Mouse (Mus musculus) left cerebral cortex, postnatal 4 days (tissue): ENCODE data around the gene Ovol1. TPM values are rescaled to one million over a fixed set of nuclear protein-coding genes. Genes with fewer than 3 reads are reported as not detected.

Source experiments
- DNase-seq: peaks from one replicate; pipeline ENCODE4 v3.0.0-alpha.2; 2022
- intact Hi-C: fragments of 180-260 bp; cut with DNase I; formaldehyde crosslinking; loops from one replicate; pipeline ENCODE4 v1.15.1; 2025
- total RNA-seq, 2 experiments: library from RNA; stranded (reverse); gene quantifications; 2 replicates each; pipeline ENCODE4 v1.2.3; 2021

Gene Ovol1
- total RNA-seq, 2 experiments from 2014 or later, result not detected

DNA sequence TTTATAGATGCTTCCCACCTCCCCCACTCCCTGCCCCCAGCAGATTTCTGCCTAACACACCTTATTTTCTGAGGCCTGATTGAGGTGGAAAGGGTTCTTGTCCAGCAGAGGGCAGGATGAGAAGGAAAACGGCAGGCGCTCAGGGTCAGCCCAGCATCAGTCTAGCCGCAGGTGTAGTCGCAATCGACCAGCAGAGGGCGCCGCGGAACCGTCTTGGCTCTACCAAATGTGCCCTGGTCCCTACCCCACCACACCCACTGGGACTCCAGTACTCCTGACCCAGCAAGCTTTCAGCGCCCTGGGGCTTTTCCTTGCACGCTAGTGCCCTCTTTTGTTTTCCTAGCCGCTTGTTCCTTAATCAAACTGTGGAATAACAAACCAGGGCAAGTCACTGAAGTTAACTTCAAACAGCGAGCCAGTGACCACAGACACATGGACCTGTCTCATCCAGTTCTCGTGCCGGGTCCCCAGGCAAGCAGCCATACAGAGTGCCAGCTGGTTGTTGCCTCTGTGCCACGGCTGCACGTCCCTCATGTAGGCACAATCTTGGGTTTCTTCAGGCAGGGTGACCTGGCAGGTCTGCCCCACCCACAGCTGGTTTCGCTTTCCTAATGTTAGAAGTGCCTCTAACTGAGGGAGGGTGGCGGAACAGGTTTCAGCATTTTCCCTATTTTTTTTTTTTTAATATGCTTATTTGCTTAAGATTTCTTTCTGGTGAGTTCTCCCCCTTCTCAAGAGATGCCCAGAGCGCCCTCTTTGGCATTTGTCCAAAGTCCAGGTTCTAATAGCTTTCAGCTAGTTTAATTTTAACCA lies 30.9 kb downstream of the Ovol1 start:
- peak; percentile 96 for DNase-seq
- intact Hi-C loops, result loop anchor here (5.0 kb wide), 1 partner anchor 38 kb away; the partner anchor contains the start of gene Ap5b1

DNA sequence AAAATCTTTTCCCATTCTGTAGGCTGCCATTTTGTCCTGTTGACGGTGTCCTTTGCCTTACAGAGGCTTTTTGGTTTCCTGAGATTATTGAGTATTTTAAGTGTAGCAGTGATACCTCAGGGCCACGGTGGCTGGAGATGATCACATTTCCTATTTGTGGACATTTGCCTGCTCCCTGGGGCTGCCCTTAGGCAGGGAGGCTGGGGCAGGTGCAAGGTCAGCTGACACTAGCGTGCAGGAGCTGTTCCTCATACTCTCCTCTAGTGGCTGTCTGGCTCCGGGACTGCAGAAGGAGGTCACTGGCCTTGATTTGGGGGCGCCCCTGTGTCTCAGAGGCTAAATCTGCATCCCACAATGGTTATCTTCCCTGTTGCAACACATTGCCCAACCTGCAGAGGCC lies 35.2 kb downstream of the Ovol1 start:
- intact Hi-C loops, result loop anchor here (5.0 kb wide), 1 partner anchor 42 kb away; the partner anchor contains the start of gene Ap5b1
- DNase-seq, result no peak

DNA sequence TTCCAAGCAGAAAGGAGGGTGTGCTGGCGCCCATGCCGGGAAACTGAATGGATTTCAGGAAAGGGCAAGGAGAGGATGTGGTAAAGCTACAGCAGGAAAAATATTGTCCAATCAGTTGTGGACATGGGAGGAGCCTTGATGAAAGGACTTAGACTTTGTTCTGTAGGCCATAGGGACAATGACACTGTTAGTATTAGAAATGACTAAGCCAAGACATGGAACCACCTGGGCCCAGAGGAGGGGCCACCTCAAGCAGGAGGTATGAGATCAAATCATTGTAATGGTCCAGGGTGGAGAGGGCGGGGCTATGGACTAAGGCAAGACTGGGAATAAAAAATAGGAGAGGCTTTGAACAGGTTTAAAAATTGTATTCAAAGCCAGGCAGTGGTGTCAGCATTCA lies 41.7 kb downstream of the Ovol1 start:
- no peak for DNase-seq
- intact Hi-C loops, result no loop called here

DNA sequence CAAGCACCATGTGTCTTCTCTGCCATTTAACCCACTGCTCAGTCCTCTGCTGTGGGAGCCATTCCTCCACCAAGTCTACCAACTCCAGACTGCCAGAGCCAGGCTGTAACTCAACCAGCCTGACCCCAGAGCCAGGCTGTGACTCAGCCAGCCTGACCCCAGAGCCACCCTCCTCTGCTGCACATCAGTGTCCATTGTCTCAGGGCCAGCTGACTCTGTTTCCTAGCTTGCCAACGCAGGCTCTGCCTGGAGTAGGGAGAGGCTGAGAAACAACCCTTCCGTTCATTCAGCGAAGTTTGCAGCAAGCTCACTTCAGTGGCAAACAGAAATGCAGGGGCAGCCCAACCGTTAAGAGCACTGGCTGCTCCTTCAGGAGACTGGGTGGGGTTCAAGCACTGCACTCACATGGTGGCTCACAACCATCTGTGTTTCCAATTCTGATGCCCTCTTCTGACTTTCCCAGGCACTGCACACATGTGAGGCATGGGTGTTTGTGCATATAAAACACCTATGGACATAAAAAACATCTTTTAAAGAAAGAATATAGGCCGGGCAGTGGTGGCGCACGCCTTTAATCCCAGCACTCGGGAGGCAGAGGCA lies 43.4 kb downstream of the Ovol1 start:
- intact Hi-C loops, result no loop called here
- no peak for DNase-seq

DNA sequence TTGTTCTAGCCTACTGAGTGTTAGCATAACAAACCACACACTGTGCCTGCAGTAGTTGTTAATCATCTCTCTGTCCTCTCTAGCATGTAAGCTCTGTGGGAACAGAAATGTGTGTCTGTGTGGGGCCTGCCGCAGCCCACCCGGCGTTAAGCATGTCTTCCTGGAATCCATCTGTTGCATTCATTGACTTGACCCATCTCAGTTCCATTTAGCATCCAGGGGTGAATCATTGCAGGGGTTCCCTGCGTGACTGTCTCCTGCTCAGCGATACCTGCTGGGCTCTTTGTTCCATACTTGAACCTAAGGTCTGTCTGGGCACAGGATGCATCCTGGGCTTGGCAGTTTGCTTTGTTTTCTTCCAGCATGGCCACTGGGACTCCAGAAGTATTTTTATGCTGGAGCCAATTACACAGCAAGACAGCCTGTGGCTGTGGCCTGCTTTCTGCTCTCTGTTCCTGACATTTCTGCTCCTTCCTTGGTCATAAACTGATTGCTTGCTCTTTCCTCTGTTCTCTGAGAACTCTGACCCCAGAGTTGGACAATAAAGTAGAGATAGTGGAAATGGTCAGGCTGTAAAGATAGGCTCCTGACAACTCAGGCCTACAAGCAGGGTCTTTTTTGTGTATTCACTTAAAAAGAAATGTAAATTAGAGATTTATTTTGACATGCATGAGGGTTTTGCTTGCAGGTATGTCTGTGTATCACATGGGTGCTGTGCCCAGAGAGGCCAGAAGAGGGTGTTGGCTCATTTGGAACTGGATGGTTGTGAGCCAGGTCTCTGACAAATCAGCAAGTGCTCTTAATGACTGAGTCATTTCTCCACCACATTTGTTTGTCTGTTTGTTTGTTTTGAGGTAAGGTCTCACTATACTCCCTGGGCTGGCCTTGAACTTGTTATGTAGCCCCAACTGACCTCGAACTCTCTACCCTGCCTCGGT lies 44.3 kb downstream of the Ovol1 start:
- no peak for DNase-seq
- intact Hi-C loops, result no loop called here

DNA sequence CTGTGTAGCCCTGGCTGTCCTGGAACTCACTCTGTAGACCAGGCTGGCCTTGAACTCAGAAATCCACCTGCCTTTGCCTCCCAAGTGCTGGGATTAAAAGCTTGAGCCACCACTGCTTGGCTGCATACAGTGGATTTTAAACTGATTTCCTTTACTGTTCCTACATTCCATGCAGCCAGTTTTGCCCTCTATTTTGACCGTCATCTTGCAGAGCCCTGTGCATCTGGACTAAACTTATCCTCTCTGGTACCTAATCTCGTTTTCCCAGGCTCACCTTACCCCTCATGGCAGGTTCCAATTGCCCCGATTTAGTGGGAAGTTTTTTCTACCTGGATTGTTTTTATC lies 47.5 kb downstream of the Ovol1 start:
- intact Hi-C loops, result no loop called here
- DNase-seq, result no peak

DNA sequence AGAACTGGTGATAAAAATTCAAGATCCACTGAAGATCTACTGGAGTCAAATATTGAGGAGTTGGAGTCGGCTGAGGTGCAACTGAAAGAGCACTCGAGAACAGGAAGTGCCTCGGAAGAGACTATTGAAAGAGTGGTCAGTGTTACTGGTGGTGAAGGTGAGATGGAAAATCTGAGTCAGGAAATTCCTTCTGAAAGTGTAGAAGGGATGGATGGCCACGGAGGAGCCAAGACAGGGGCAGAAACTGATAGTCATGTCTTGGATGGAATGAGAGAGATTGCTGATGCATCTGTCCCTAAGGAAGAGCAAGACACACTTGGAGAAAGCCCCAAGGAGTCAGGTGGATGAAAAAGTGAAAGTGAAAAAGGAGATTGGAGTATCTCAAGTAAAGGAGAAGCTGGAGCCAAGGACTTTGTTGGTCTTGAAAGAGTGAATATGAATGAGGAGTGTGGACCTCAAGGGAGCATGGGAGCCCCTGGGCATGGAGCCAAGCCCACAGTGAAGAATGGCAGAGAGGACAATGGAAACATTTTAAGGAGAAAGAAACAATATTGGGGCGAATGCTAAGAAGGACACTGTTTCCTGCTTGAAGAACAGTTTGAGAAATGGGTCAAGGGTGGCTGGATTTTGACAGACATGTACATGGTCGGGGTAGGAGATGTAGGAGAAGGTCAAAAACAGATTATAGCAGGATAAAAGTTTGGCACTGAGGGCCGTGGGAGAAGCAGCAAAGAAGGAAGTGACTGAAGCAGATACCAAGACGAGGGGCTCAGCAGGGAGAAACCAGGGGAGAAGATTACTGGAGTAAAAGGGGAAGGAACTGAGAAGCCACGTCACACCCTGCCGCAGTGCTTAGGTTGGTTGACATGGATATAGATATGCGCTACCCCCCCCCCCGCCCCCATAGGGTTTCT lies 48.1 kb downstream of the Ovol1 start:
- DNase-seq, result no peak
- intact Hi-C loops, result no loop called here

DNA sequence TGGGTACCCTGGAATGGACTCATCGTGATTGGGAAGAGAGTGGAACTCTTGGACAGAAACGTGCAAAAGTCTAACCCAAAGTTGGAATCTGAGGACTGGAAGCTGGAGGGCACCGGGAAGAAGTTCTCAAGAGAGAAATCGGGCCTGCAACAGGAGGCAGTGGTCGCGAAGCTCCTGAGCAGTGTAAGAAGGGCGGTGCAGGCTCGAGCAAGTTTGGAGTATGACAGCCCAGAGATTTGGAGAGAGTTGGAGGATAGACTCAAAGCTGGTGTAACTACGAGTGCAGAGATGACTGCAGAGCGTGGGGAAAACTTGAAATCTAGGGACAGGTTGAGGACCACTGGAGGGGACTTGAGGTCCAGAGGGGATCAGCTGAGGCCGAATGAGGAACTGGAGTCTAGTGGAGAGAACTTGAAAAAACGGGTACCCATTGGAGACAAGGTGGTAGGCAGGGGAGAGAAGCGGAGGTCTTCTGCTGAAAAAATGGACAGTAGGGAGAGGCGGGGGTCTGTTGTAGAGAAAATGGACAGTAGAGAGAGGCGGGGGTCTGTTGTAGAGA lies 49.3 kb downstream of the Ovol1 start:
- intact Hi-C loops, result no loop called here

DNA sequence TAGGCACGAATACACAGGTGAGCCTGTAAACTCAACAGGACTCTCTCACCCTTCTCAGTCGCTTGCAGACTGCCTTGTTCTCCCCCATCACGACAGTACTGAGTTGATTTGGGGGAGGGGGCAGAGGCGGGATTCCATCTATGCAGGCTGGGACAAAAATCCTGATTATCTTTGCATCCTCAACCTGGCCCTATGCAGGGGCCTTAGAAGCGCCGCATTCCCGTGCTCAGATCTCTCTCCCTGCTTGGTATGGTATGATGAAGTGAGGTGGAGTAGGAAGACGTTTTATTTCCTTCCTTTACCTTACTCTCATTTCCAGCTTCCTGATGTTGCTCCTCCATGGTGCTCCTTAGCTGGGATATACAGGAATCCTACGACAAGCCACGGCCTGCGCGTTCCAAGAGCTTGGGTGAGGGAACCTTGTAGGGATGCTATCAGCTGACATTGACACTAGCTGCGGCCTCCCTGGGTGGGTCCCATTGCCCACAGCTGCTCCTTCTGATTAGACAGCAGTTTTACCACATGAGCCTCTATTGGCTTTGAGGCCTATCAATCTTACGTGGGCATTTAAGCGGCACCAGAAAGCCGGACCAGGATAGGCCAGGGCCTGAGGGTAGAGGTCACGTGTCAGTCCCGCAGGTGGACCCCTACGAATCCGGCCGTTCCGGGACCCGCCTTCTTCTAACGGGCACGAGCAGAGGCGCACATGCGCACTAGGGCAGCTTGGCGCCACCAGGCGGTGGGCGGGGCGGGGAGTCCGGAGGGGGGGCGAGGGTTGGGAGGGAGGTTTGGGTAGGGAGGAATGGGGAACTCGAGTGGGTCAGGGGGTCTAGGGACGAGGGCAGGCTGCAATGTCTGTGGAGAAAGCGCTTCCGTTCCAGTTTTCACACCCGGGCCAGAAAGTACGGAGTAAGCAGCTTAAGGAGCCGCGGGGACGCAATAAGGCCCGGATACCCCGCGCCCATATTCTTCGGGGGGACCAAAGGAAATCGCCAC lies 50.1 kb downstream of the Ovol1 start, which contains the start of gene Snx32:
Snx32 (minus strand) TSS at position 508 of the 996 bp plus-strand sequence.
- intact Hi-C loops, result no loop called here
- peak; percentile 98 for DNase-seq

More for the DNA sequence above, 49.3 kb downstream of the Ovol1 start:
- DNase-seq, result no peak

DNA sequence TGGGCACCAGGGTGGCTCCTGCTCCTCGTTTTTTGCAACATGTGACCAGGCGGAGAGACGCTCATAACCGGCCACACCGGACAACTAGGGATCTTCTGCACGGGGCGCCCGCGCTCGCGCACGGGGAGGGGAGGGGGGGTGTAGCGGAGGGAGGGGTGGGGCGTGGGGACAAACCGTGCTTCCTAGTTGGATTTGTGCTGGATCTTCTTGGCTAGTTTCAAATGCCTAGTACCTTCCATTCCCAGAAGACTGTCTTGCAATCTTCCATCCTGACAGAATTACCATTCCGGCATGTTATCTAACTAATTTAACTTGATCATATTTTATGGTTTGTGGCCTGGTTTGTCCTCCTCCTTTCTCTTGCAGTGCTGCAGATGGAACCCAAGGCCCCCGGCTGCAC lies 56.8 kb downstream of the Ovol1 start, which contains the start of gene 1700020D05Rik:
1700020D05Rik (minus strand) TSS at position 101 of the 400 bp plus-strand sequence.
- intact Hi-C loops, result no loop called here
- DNase-seq, result no peak

DNA sequence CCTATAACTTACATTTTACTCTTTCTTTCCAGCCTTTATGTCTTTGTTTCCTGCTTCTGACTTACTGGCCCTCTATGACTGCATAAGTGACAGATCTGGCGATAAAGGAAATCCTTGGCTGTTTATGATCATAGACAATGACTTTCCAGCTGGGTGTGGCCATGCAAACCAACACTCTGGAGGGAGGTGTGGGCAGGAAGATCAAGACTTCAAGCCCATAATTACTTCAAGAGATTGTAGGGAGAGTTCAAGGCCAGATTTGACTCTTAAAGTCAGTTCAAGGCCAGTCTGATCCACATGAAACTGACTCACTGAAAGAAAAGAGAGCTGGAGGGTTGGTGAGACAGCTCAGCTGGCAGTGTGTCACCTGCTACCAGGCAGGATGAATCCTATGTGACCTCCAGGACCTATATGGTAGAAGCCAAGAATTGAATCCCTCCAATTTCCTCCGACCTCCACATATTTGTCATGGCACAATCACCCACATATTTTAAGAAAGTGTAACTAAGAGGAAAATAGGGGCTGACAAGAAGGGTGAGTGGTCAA lies 60.0 kb downstream of the Ovol1 start:
- no peak for DNase-seq
- intact Hi-C loops, result no loop called here

Other genes with a start within 250 kb of the Ovol1 start
- not detected for gene Catsper1, start 224.9 kb downstream of the Ovol1 start, total RNA-seq
- gene Cst6, start 211.1 kb downstream of the Ovol1 start, total RNA-seq, result 10 to 100 TPM in 1 of 2 experiments, 1 to 10 TPM in 1; 6.9 to 10.4 TPM
- 10 to 100 TPM; 23.0 to 25.8 TPM for gene Eif1ad, start 193.9 kb downstream of the Ovol1 start, total RNA-seq
- 100 to 1,000 TPM; 176 to 194 TPM for gene Banf1, start 193.5 kb downstream of the Ovol1 start, total RNA-seq
- 100 to 1,000 TPM in 1 of 2 experiments, 10 to 100 TPM in 1; 84.2 to 101 TPM for gene Sart1, start 171.9 kb downstream of the Ovol1 start, total RNA-seq
- not detected for gene Tsga10ip, start 158.1 kb downstream of the Ovol1 start, total RNA-seq
- gene Drap1, start 135.7 kb downstream of the Ovol1 start, total RNA-seq, result 100 to 1,000 TPM; 256 to 263 TPM
- 10 to 100 TPM; 49.9 to 51.7 TPM for gene AI837181, start 135.5 kb downstream of the Ovol1 start, total RNA-seq
- gene Fosl1, start 113.1 kb downstream of the Ovol1 start, total RNA-seq, result not detected
- 10 to 100 TPM; 20.8 to 21.6 TPM for gene Ccdc85b, start 102.8 kb downstream of the Ovol1 start, total RNA-seq
- gene Fibp, start 100.0 kb downstream of the Ovol1 start, total RNA-seq, result 100 to 1,000 TPM; 124 to 139 TPM
- 1 to 10 TPM; 1.3 to 2.1 TPM for gene Ctsw, start 92.1 kb downstream of the Ovol1 start, total RNA-seq
- 10 to 100 TPM; 23.7 to 25.4 TPM for gene Efemp2, start 86.7 kb downstream of the Ovol1 start, total RNA-seq
- gene Mus81, start 72.2 kb downstream of the Ovol1 start, total RNA-seq, result 10 to 100 TPM; 40.2 to 43.7 TPM
- 1,000 to 10,000 TPM; 2,142 to 2,227 TPM for gene Cfl1, start 70.2 kb downstream of the Ovol1 start, total RNA-seq
- gene 1700020D05Rik, start 56.9 kb downstream of the Ovol1 start, total RNA-seq, result 1 to 10 TPM; 9.3 to 9.6 TPM
- 10 to 100 TPM; 64.8 to 67.7 TPM for gene Snx32, start 50.1 kb downstream of the Ovol1 start, total RNA-seq
- gene Ap5b1, start 7.4 kb upstream of the Ovol1 start, total RNA-seq, result 10 to 100 TPM; 11.6 to 12.2 TPM
- 10 to 100 TPM; 47.3 to 49.7 TPM for gene Rnaseh2c, start 41.2 kb upstream of the Ovol1 start, total RNA-seq
- 10 to 100 TPM; 84.6 to 98.4 TPM for gene Kat5, start 49.6 kb upstream of the Ovol1 start, total RNA-seq
- gene Rela, start 76.8 kb upstream of the Ovol1 start, total RNA-seq, result 10 to 100 TPM; 29.6 to 34.8 TPM
- 10 to 100 TPM; 31.1 to 33.3 TPM for gene Sipa1, start 103.1 kb upstream of the Ovol1 start, total RNA-seq
- gene Map3k11, start 128.1 kb upstream of the Ovol1 start, total RNA-seq, result 10 to 100 TPM; 14.3 to 14.6 TPM
- 10 to 100 TPM; 87.7 to 91.7 TPM for gene Pcnx3, start 128.3 kb upstream of the Ovol1 start, total RNA-seq
- gene Kcnk7, start 143.7 kb upstream of the Ovol1 start, total RNA-seq, result not detected
- 10 to 100 TPM; 41.9 to 48.6 TPM for gene Ehbp1l1, start 165.7 kb upstream of the Ovol1 start, total RNA-seq
- gene Fam89b, start 169.0 kb upstream of the Ovol1 start, total RNA-seq, result 10 to 100 TPM; 72.4 to 72.5 TPM
- gene Ltbp3, start 180.3 kb upstream of the Ovol1 start, total RNA-seq, result 10 to 100 TPM; 23.8 to 23.9 TPM
- 10 to 100 TPM; 81.7 to 81.8 TPM for gene Scyl1, start 210.8 kb upstream of the Ovol1 start, total RNA-seq